Mouse (Mus musculus): ENCODE data around the gene 4930452B06Rik.

DNA sequence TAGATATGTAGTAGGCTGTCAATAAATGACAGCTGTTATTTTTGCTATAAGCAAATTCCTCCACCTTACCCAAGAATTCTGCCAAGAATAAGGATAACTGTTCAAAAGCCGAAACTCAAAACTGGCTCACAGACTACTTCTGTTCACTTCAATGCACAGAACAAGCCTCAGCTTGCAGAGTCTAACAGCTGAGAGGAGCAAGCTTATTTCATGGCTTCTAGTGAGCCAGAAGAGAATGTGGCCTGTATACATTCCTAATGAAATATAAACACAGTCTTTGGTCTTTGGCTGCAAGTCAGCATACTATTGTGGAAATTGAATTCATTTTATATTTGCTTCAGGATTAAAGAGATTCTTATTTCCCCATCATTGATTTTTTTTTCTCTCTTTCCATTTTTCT is 22.4 kb upstream of the 4930452B06Rik start:
- TF ChIP-seq POLR2AphosphoS5 (IDR thresholded peaks at IDR 0.05; ENCODE audit: borderline replicate concordance, low read depth, low read length) (no peak), POLR2A (IDR thresholded peaks at IDR 0.05; ENCODE audit: control insufficient read depth in 1 of 2, insufficient read depth in 1 of 2, low read depth in 1 of 2, low read length in 2 of 2, poor library complexity in 1 of 2) (no peak), CTCF (IDR thresholded peaks at IDR 0.05 in 2 of 3, conservative IDR thresholded peaks at IDR 0.05 in 1 of 3; ENCODE audit: control insufficient read depth in 1 of 3, insufficient read depth in 1 of 3, low read depth in 2 of 3, low read length in 3 of 3, poor library complexity in 1 of 3, severe bottlenecking in 1 of 3) (no peak), ZC3H11A (IDR thresholded peaks at IDR 0.05; ENCODE audit: low read depth, low read length) (no peak), RCOR1 (IDR thresholded peaks at IDR 0.05; ENCODE audit: low read depth, low read length) (no peak), ZMIZ1 (IDR thresholded peaks at IDR 0.05; ENCODE audit: low read depth, low read length) (no peak)
